Mouse (Mus musculus): ENCODE data around the gene Nrde2. TPM values are rescaled to one million over a fixed set of nuclear protein-coding genes. Genes with fewer than 3 reads are reported as not detected.
"Not testable (repeated sequence)": the region's sequence is repeated elsewhere in the genome, so short reads cannot be mapped to it uniquely, and the experiment has no call there.

Gene Nrde2
- polyA plus RNA-seq, 1 experiment from 2014 or later, result 12.7 TPM

GRCm38 (mm10) chr12:100185897-100186296, 26.4 kb upstream of the Nrde2 start:
- Histone ChIP-seq H3K4me2 (ENCODE audit: low read length) (peak overlapping the region; percentile 80), H3K4me3 (ENCODE audit: low read depth, low read length) (peak overlapping the region; percentile 1; the same call in 1 of the 2 replicates), H3K9ac (ENCODE audit: low read depth, low read length) (0 out of 2 replicates have a peak overlapping the region, but pooled peaks have one; percentile 15), H3K9me3 (replicated peaks; ENCODE audit: control insufficient read depth, low read length, poor library complexity, severe bottlenecking) (no peaks in the 10 kb centered on the region), H3K4me1 (ENCODE audit: control insufficient read depth, insufficient read depth, low read length) (peaks cover 17% of the 10 kb centered on the region), H3K27ac (ENCODE audit: low read length) (peak overlapping the region; percentile 100), H3K27me3 (ENCODE audit: control insufficient read depth, insufficient read depth, low read depth, low read length) (no peaks in the 10 kb centered on the region), H3K36me3 (ENCODE audit: control insufficient read depth, insufficient read depth, low read length) (no peaks in the 10 kb centered on the region)
- ATAC-seq, result no peak
- 48% methylated on average over 7 of the region's 7 CpGs for WGBS

- H3K9me3 ChIP-seq (replicated peaks; ENCODE audit: control insufficient read depth, low read length, poor library complexity, severe bottlenecking); H3K27ac ChIP-seq (ENCODE audit: low read length); H3K9ac ChIP-seq (ENCODE audit: low read depth, low read length); H3K4me3 ChIP-seq (ENCODE audit: low read depth, low read length); H3K36me3 ChIP-seq (ENCODE audit: control insufficient read depth, insufficient read depth, low read length); H3K4me2 ChIP-seq (ENCODE audit: low read length); ATAC-seq; H3K27me3 ChIP-seq (ENCODE audit: control insufficient read depth, insufficient read depth, low read depth, low read length): not testable (repeated sequence)
- 81% methylated on average over 2 of the region's 2 CpGs for WGBS
- peaks cover 17% of the 10 kb centered on the region for H3K4me1 ChIP-seq (ENCODE audit: control insufficient read depth, insufficient read depth, low read length)
These were observed 25.5 kb upstream of the Nrde2 start for GRCm38 (mm10) chr12:100184976-100185375.

- Histone ChIP-seq H3K27me3 (ENCODE audit: control insufficient read depth, insufficient read depth, low read depth, low read length) (no peaks in the 10 kb centered on the region), H3K36me3 (ENCODE audit: control insufficient read depth, insufficient read depth, low read length) (no peaks in the 10 kb centered on the region), H3K27ac (ENCODE audit: low read length) (no peak overlapping the region), H3K4me2 (ENCODE audit: low read length) (no peak overlapping the region), H3K4me1 (ENCODE audit: control insufficient read depth, insufficient read depth, low read length) (peaks cover 17% of the 10 kb centered on the region), H3K9me3 (replicated peaks; ENCODE audit: control insufficient read depth, low read length, poor library complexity, severe bottlenecking) (no peaks in the 10 kb centered on the region), H3K4me3 (ENCODE audit: low read depth, low read length) (no peak overlapping the region), H3K9ac (ENCODE audit: low read depth, low read length) (no peak overlapping the region)
- 76% methylated on average over 5 of the region's 5 CpGs for WGBS
- ATAC-seq, result no peak
These were observed 24.5 kb upstream of the Nrde2 start for GRCm38 (mm10) chr12:100183970-100184369.

GRCm38 (mm10) chr12:100182676-100183075, 23.2 kb upstream of the Nrde2 start:
- no peaks in the 10 kb centered on the region for H3K27me3 ChIP-seq (ENCODE audit: control insufficient read depth, insufficient read depth, low read depth, low read length)
- no peak overlapping the region for H3K4me3 ChIP-seq (ENCODE audit: low read depth, low read length)
- H3K27ac ChIP-seq (ENCODE audit: low read length), result no peak overlapping the region
- peaks cover 10% of the 10 kb centered on the region; the same call in 1 of the 2 replicates for H3K4me1 ChIP-seq (ENCODE audit: control insufficient read depth, insufficient read depth, low read length)
- no peak overlapping the region for H3K4me2 ChIP-seq (ENCODE audit: low read length)
- H3K9ac ChIP-seq (ENCODE audit: low read depth, low read length), result no peak overlapping the region
- H3K36me3 ChIP-seq (ENCODE audit: control insufficient read depth, insufficient read depth, low read length), result no peaks in the 10 kb centered on the region
- 90% methylated on average over 2 of the region's 2 CpGs for WGBS
- ATAC-seq, result no peak
- H3K9me3 ChIP-seq (replicated peaks; ENCODE audit: control insufficient read depth, low read length, poor library complexity, severe bottlenecking), result no peaks in the 10 kb centered on the region

- no peak overlapping the region for H3K27ac ChIP-seq (ENCODE audit: low read length)
- no peaks in the 10 kb centered on the region for H3K27me3 ChIP-seq (ENCODE audit: control insufficient read depth, insufficient read depth, low read depth, low read length)
- 93% methylated on average over 13 of the region's 13 CpGs for WGBS
- H3K4me2 ChIP-seq (ENCODE audit: low read length), result no peak overlapping the region
- ATAC-seq, result no peak
- H3K9me3 ChIP-seq (replicated peaks; ENCODE audit: control insufficient read depth, low read length, poor library complexity, severe bottlenecking), result no peaks in the 10 kb centered on the region
- H3K4me1 ChIP-seq (ENCODE audit: control insufficient read depth, insufficient read depth, low read length), result peaks cover 3% of the 10 kb centered on the region; the same call in 1 of the 2 replicates
- H3K36me3 ChIP-seq (ENCODE audit: control insufficient read depth, insufficient read depth, low read length), result no peaks in the 10 kb centered on the region
- H3K4me3 ChIP-seq (ENCODE audit: low read depth, low read length), result no peak overlapping the region
- no peak overlapping the region for H3K9ac ChIP-seq (ENCODE audit: low read depth, low read length)
These were observed 21.3 kb upstream of the Nrde2 start for GRCm38 (mm10) chr12:100180802-100181201.

GRCm38 (mm10) chr12:100178898-100179440, 19.5 kb upstream of the Nrde2 start:
- H3K27me3 ChIP-seq (ENCODE audit: control insufficient read depth, insufficient read depth, low read depth, low read length), result no peaks in the 10 kb centered on the region
- ATAC-seq, result no peak
- H3K4me1 ChIP-seq (ENCODE audit: control insufficient read depth, insufficient read depth, low read length), result no peaks in the 10 kb centered on the region
- WGBS, result 20% methylated on average over 6 of the region's 6 CpGs
- H3K27ac ChIP-seq (ENCODE audit: low read length), result no peak overlapping the region
- no peak overlapping the region for H3K9ac ChIP-seq (ENCODE audit: low read depth, low read length)
- no peaks in the 10 kb centered on the region for H3K36me3 ChIP-seq (ENCODE audit: control insufficient read depth, insufficient read depth, low read length)
- no peak overlapping the region for H3K4me2 ChIP-seq (ENCODE audit: low read length)
- H3K4me3 ChIP-seq (ENCODE audit: low read depth, low read length), result no peak overlapping the region
- no peaks in the 10 kb centered on the region for H3K9me3 ChIP-seq (replicated peaks; ENCODE audit: control insufficient read depth, low read length, poor library complexity, severe bottlenecking)

GRCm38 (mm10) chr12:100176469-100177056, 17.1 kb upstream of the Nrde2 start:
- Histone ChIP-seq H3K36me3 (ENCODE audit: control insufficient read depth, insufficient read depth, low read length) (no peaks in the 10 kb centered on the region), H3K4me2 (ENCODE audit: low read length) (no peak overlapping the region), H3K27ac (ENCODE audit: low read length) (no peak overlapping the region), H3K27me3 (ENCODE audit: control insufficient read depth, insufficient read depth, low read depth, low read length) (no peaks in the 10 kb centered on the region), H3K9me3 (replicated peaks; ENCODE audit: control insufficient read depth, low read length, poor library complexity, severe bottlenecking) (no peaks in the 10 kb centered on the region), H3K4me1 (ENCODE audit: control insufficient read depth, insufficient read depth, low read length) (no peaks in the 10 kb centered on the region), H3K4me3 (ENCODE audit: low read depth, low read length) (no peak overlapping the region), H3K9ac (ENCODE audit: low read depth, low read length) (no peak overlapping the region)
- 44% methylated on average over 11 of the region's 11 CpGs for WGBS
- peak; percentile 57 for ATAC-seq

- 80% methylated on average over 7 of the region's 7 CpGs for WGBS
- no peak for ATAC-seq
- peaks cover 7% of the 10 kb centered on the region for H3K4me1 ChIP-seq (ENCODE audit: control insufficient read depth, insufficient read depth, low read length)
- H3K9me3 ChIP-seq (replicated peaks; ENCODE audit: control insufficient read depth, low read length, poor library complexity, severe bottlenecking), result no peaks in the 10 kb centered on the region
- H3K4me3 ChIP-seq (ENCODE audit: low read depth, low read length), result no peak overlapping the region
- no peak overlapping the region for H3K9ac ChIP-seq (ENCODE audit: low read depth, low read length)
- no peak overlapping the region for H3K27ac ChIP-seq (ENCODE audit: low read length)
- H3K4me2 ChIP-seq (ENCODE audit: low read length), result no peak overlapping the region
- no peaks in the 10 kb centered on the region for H3K36me3 ChIP-seq (ENCODE audit: control insufficient read depth, insufficient read depth, low read length)
- no peaks in the 10 kb centered on the region for H3K27me3 ChIP-seq (ENCODE audit: control insufficient read depth, insufficient read depth, low read depth, low read length)
These were observed 13.0 kb upstream of the Nrde2 start for GRCm38 (mm10) chr12:100172481-100172880.

All from midbrain, embryonic 16.5 days (tissue).